Mouse (Mus musculus): ENCODE results near the gene Gnai2. TPM values are rescaled to one million over a fixed set of nuclear protein-coding genes. Genes with fewer than 3 reads are reported as not detected.
"Not testable (repeated sequence)": the region's sequence is repeated elsewhere in the genome, so short reads cannot be mapped to it uniquely, and the experiment has no call there.

The Gnai2 gene
- polyA plus RNA-seq, 1 experiment from 2014 or later: 351 TPM

GRCm38 (mm10) chr9:107566041-107566709 lies 69.0 kb downstream of the Gnai2 start:
- H3K4me1 ChIP-seq (replicated peaks; ENCODE audit: insufficient read depth, low read length): peaks cover 31% of the 10 kb centered on the region
- H3K4me3 ChIP-seq (replicated peaks; ENCODE audit: low read depth, low read length): no peak overlapping the region
- H3K27ac ChIP-seq: peak overlapping the region; percentile 95
- peaks cover 12% of the 10 kb centered on the region for H3K36me3 ChIP-seq (ENCODE audit: insufficient read depth, low read length)
- WGBS: 44% methylated on average over 15 of the region's 15 CpGs
- ATAC-seq (replicated peaks; ENCODE audit: low FRiP score, low read depth) (no peak), DNase-seq (ENCODE audit: low spot score) (peak; percentile 85)
- peak; percentile 82 for TF ChIP-seq CTCF (IDR thresholded peaks at IDR 0.05; ENCODE audit: low read depth)
- H3K9me3 ChIP-seq (replicated peaks; ENCODE audit: low read length): no peaks in the 10 kb centered on the region
- H3K9ac ChIP-seq (ENCODE audit: low read depth, low read length): no peak overlapping the region
- no peaks in the 10 kb centered on the region for H3K27me3 ChIP-seq (ENCODE audit: insufficient read depth, low read length)
- peak overlapping the region; percentile 34 for H3K4me2 ChIP-seq (ENCODE audit: low read length)

GRCm38 (mm10) chr9:107565556-107565955 lies 69.6 kb downstream of the Gnai2 start:
- not testable (repeated sequence) for H3K9ac ChIP-seq (ENCODE audit: low read depth, low read length); H3K9me3 ChIP-seq (replicated peaks; ENCODE audit: low read length); ATAC-seq (replicated peaks; ENCODE audit: low FRiP score, low read depth); H3K4me3 ChIP-seq (replicated peaks; ENCODE audit: low read depth, low read length); H3K27me3 ChIP-seq (ENCODE audit: insufficient read depth, low read length)
- WGBS: 53% methylated on average over 5 of the region's 5 CpGs
- peak; percentile 53 for DNase-seq (ENCODE audit: low spot score)
- peak overlapping the region; percentile 25 for H3K4me2 ChIP-seq (ENCODE audit: low read length)
- H3K36me3 ChIP-seq (ENCODE audit: insufficient read depth, low read length): peaks cover 18% of the 10 kb centered on the region
- TF ChIP-seq CTCF (IDR thresholded peaks at IDR 0.05; ENCODE audit: low read depth): peak; percentile 41; the same call in 1 of the 2 replicates
- peak overlapping the region; percentile 43; the same call in 1 of the 2 replicates for H3K27ac ChIP-seq
- H3K4me1 ChIP-seq (replicated peaks; ENCODE audit: insufficient read depth, low read length): peaks cover 25% of the 10 kb centered on the region

Other genes with a start within 250 kb of the Gnai2 start
- gene Cacna2d2, start 235.8 kb downstream of the Gnai2 start, polyA plus RNA-seq (2015; fragmentation: Nextera tagmentation; extraction: Ambion mirVana): 0.64 TPM in 2 replicates
- gene Tmem115, start 101.4 kb downstream of the Gnai2 start, polyA plus RNA-seq (2015; fragmentation: Nextera tagmentation; extraction: Ambion mirVana): 53.2 and 54.7 TPM in 2 replicates
- 50.1 and 53.9 TPM in 2 replicates for gene Cyb561d2, start 93.2 kb downstream of the Gnai2 start, polyA plus RNA-seq (2015; fragmentation: Nextera tagmentation; extraction: Ambion mirVana)
- gene Nprl2, start 93.1 kb downstream of the Gnai2 start, polyA plus RNA-seq (2015; fragmentation: Nextera tagmentation; extraction: Ambion mirVana): 43.8 and 45.5 TPM in 2 replicates
- 6.7 and 7.9 TPM in 2 replicates for gene Zmynd10, start 88.1 kb downstream of the Gnai2 start, polyA plus RNA-seq (2015; fragmentation: Nextera tagmentation; extraction: Ambion mirVana)
- 49.8 and 53.6 TPM in 2 replicates for gene Rassf1, start 83.8 kb downstream of the Gnai2 start, polyA plus RNA-seq (2015; fragmentation: Nextera tagmentation; extraction: Ambion mirVana)
- 52.1 and 53.0 TPM in 2 replicates for gene Tusc2, start 72.1 kb downstream of the Gnai2 start, polyA plus RNA-seq (2015; fragmentation: Nextera tagmentation; extraction: Ambion mirVana)
- 87.7 and 88.8 TPM in 2 replicates for gene Hyal2, start 67.4 kb downstream of the Gnai2 start, polyA plus RNA-seq (2015; fragmentation: Nextera tagmentation; extraction: Ambion mirVana)
- gene Hyal1, start 58.4 kb downstream of the Gnai2 start, polyA plus RNA-seq (2015; fragmentation: Nextera tagmentation; extraction: Ambion mirVana): 5.0 and 6.0 TPM in 2 replicates
- 20.3 and 22.3 TPM in 2 replicates for gene Naa80, start 56.5 kb downstream of the Gnai2 start, polyA plus RNA-seq (2015; fragmentation: Nextera tagmentation; extraction: Ambion mirVana)
- 1.3 and 2.0 TPM in 2 replicates for gene Hyal3, start 54.5 kb downstream of the Gnai2 start, polyA plus RNA-seq (2015; fragmentation: Nextera tagmentation; extraction: Ambion mirVana)
- 28.9 and 29.9 TPM in 2 replicates for gene Ifrd2, start 47.7 kb downstream of the Gnai2 start, polyA plus RNA-seq (2015; fragmentation: Nextera tagmentation; extraction: Ambion mirVana)
- gene Sema3b, start 26.1 kb downstream of the Gnai2 start, polyA plus RNA-seq (2015; fragmentation: Nextera tagmentation; extraction: Ambion mirVana): 30.5 and 33.3 TPM in 2 replicates
- 12.9 and 14.7 TPM in 2 replicates for gene Slc38a3, start 34.2 kb upstream of the Gnai2 start, polyA plus RNA-seq (2015; fragmentation: Nextera tagmentation; extraction: Ambion mirVana)
- gene Gnat1, start 44.3 kb upstream of the Gnai2 start, polyA plus RNA-seq (2015; fragmentation: Nextera tagmentation; extraction: Ambion mirVana): 0.89 and 1.2 TPM in 2 replicates
- gene Sema3f, start 75.1 kb upstream of the Gnai2 start, polyA plus RNA-seq (2015; fragmentation: Nextera tagmentation; extraction: Ambion mirVana): 16.2 and 17.3 TPM in 2 replicates
- 108 and 113 TPM in 2 replicates for gene Rbm5, start 135.6 kb upstream of the Gnai2 start, polyA plus RNA-seq (2015; fragmentation: Nextera tagmentation; extraction: Ambion mirVana)
- gene Rbm6, start 237.9 kb upstream of the Gnai2 start, polyA plus RNA-seq (2015; fragmentation: Nextera tagmentation; extraction: Ambion mirVana): 40.2 and 46.8 TPM in 2 replicates

Data from kidney, postnatal 0 days (tissue).